Mouse (Mus musculus): ENCODE data around the gene Pitpna. TPM values are rescaled to one million over a fixed set of nuclear protein-coding genes. Genes with fewer than 3 reads are reported as not detected.

Pitpna gene
- total RNA-seq, 2 experiments from 2014 or later = 58.0 to 143 TPM

- ATAC-seq (replicated peaks; ENCODE audit: poor library complexity, severe bottlenecking) = no peak
These were observed 37.9 kb downstream of the Pitpna start for GRCm38 (mm10) chr11:75625820-75626219.

- no peak for ATAC-seq (replicated peaks; ENCODE audit: poor library complexity, severe bottlenecking)
These were observed 42.2 kb downstream of the Pitpna start for GRCm38 (mm10) chr11:75630098-75630497.

GRCm38 (mm10) chr11:75630645-75631229 is 42.8 kb downstream of the Pitpna start, which contains the start of gene Inpp5k:
TSS of gene Inpp5k (plus strand) at chr11:75630988.
- peak; percentile 98 for ATAC-seq (replicated peaks; ENCODE audit: poor library complexity, severe bottlenecking)

- no peak for ATAC-seq (replicated peaks; ENCODE audit: poor library complexity, severe bottlenecking)
These were observed 43.8 kb downstream of the Pitpna start for GRCm38 (mm10) chr11:75631561-75632225.

GRCm38 (mm10) chr11:75632921-75633320 is 45.0 kb downstream of the Pitpna start:
- no peak for ATAC-seq (replicated peaks; ENCODE audit: poor library complexity, severe bottlenecking)

GRCm38 (mm10) chr11:75634801-75635200 is 46.9 kb downstream of the Pitpna start:
- no peak for ATAC-seq (replicated peaks; ENCODE audit: poor library complexity, severe bottlenecking)

- ATAC-seq (replicated peaks; ENCODE audit: poor library complexity, severe bottlenecking) = no peak
These were observed 47.4 kb downstream of the Pitpna start for GRCm38 (mm10) chr11:75635315-75635714.

GRCm38 (mm10) chr11:75643323-75643722 is 55.4 kb downstream of the Pitpna start:
- ATAC-seq (replicated peaks; ENCODE audit: poor library complexity, severe bottlenecking) = no peak

- peak; percentile 91 for ATAC-seq (replicated peaks; ENCODE audit: poor library complexity, severe bottlenecking)
These were observed 56.8 kb downstream of the Pitpna start for GRCm38 (mm10) chr11:75644684-75645083.

GRCm38 (mm10) chr11:75647681-75648211 is 59.8 kb downstream of the Pitpna start:
- ATAC-seq (replicated peaks; ENCODE audit: poor library complexity, severe bottlenecking) = no peak

GRCm38 (mm10) chr11:75649155-75649561 is 61.3 kb downstream of the Pitpna start:
- no peak for ATAC-seq (replicated peaks; ENCODE audit: poor library complexity, severe bottlenecking)

GRCm38 (mm10) chr11:75650311-75650710 is 62.4 kb downstream of the Pitpna start, which contains the start of gene Myo1c:
TSS of gene Myo1c (plus strand) at chr11:75650504.
- no peak for ATAC-seq (replicated peaks; ENCODE audit: poor library complexity, severe bottlenecking)

GRCm38 (mm10) chr11:75650958-75651425 is 63.1 kb downstream of the Pitpna start:
- ATAC-seq (replicated peaks; ENCODE audit: poor library complexity, severe bottlenecking) = peak; percentile 14

- peak; percentile 28 for ATAC-seq (replicated peaks; ENCODE audit: poor library complexity, severe bottlenecking)
These were observed 63.7 kb downstream of the Pitpna start for GRCm38 (mm10) chr11:75651426-75652221.

GRCm38 (mm10) chr11:75652222-75652941 is 64.5 kb downstream of the Pitpna start:
- no peak for ATAC-seq (replicated peaks; ENCODE audit: poor library complexity, severe bottlenecking)

- ATAC-seq (replicated peaks; ENCODE audit: poor library complexity, severe bottlenecking) = peak; percentile 2
These were observed 65.2 kb downstream of the Pitpna start for GRCm38 (mm10) chr11:75652942-75653684.

- ATAC-seq (replicated peaks; ENCODE audit: poor library complexity, severe bottlenecking) = peak; percentile 55
These were observed 66.0 kb downstream of the Pitpna start for GRCm38 (mm10) chr11:75653781-75654470.

- no peak for ATAC-seq (replicated peaks; ENCODE audit: poor library complexity, severe bottlenecking)
These were observed 66.8 kb downstream of the Pitpna start for GRCm38 (mm10) chr11:75654471-75655390.
